Mouse (Mus musculus) stomach, embryonic 15.5 days (tissue): Measurements from ENCODE around the gene Ndufs2. TPM values are rescaled to one million over a fixed set of nuclear protein-coding genes. Genes with fewer than 3 reads are reported as not detected.

Experiments
- ATAC-seq: fragments of 200-750 bp; cut with Nextera tagmentation; 2 replicates; pipeline ENCODE4 v1.8.0; 2017; ENCODE audit warnings: low read depth, moderate number of reproducible peaks, moderate TSS enrichment; ENCODE audit not compliant: insufficient read depth, low FRiP score
- H3K27ac ChIP-seq: fragments of 300-500 bp; sonication (generic); 2 replicates; pipeline ENCODE4 v1.5.1; 2015; ENCODE audit warnings: mild to moderate bottlenecking, inconsistent platforms
- H3K27me3 ChIP-seq: fragments of 300-500 bp; sonication (generic); replicated peaks from 2 replicates; pipeline ENCODE4 v1.6.1; 2015; ENCODE audit warnings: inconsistent platforms
- H3K36me3 ChIP-seq: fragments of 300-500 bp; sonication (generic); 2 replicates; pipeline ENCODE4 v1.6.1; 2015; ENCODE audit warnings: inconsistent platforms
- H3K4me1 ChIP-seq: fragments of 300-500 bp; sonication (generic); 2 replicates; pipeline ENCODE4 v1.6.1; 2015; ENCODE audit warnings: inconsistent platforms
- H3K4me2 ChIP-seq: fragments of 300-500 bp; sonication (generic); 2 replicates; pipeline ENCODE4 v1.6.1; 2015; ENCODE audit warnings: mild to moderate bottlenecking, inconsistent platforms
- H3K4me3 ChIP-seq: fragments of 300-500 bp; sonication (generic); replicated peaks from 2 replicates; pipeline ENCODE4 v1.5.1; 2015; ENCODE audit warnings: inconsistent platforms
- H3K9ac ChIP-seq: fragments of 300-500 bp; sonication (generic); 2 replicates; pipeline ENCODE4 v1.6.1; 2015; ENCODE audit warnings: inconsistent platforms
- H3K9me3 ChIP-seq: fragments of 300-500 bp; sonication (generic); 2 replicates; pipeline ENCODE4 v1.6.1; 2016; ENCODE audit warnings: inconsistent platforms
- WGBS: fragments of 180-500 bp; shearing (Covaris S2); methylation state at CpG from one replicate; pipeline ENCODE4 v1.1.7; 2015; 5-methylcytosine and 5-hydroxymethylcytosine counted together
- polyA plus RNA-seq: library from polyadenylated mRNA; unstranded; fragments of >200 nt; fragmentation: Nextera tagmentation; extraction: Ambion mirVana; gene quantifications from 2 replicates; pipeline ENCODE4 v1.2.1, GENCODE M21; 2015

Ndufs2 gene
- polyA plus RNA-seq, 1 experiment from 2014 or later = 238 TPM

DNA sequence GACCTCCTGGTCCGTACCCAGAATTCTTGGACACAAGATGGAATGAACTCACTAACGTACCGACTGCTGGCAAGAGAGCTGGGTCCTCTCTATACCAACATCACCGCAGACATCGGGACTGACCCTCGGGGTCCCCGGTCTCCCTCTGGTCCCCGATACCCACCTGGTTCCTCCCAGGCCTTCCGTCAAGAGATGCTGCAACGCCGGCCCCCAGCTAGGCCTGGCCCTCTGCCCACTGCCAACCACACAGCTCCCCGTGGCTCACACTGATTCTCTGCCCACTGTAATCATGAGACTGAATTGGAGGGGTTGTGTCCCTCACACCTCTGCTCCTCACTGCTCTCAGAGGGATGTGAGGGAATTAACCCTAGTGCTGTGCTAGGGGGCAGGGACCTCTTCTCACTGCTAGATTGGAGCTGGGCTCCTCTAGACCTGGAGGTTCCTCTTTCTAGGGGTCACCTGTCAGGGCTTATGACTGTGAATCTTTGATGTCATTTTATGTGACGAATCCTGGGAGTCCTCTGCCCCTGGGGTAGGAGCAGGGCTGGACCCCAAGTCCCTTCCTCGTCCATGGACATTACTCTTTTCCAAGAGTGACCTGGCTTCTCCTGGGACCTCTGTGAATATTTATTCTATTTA, 25.0 kb upstream of the Ndufs2 start:
- Histone ChIP-seq H3K4me1 (peaks cover 21% of the 10 kb centered on the region), H3K27me3 (no peaks in the 10 kb centered on the region), H3K9ac (no peak overlapping the region), H3K36me3 (peaks cover 55% of the 10 kb centered on the region), H3K9me3 (no peaks in the 10 kb centered on the region), H3K27ac (no peak overlapping the region), H3K4me2 (no peak overlapping the region), H3K4me3 (no peak overlapping the region)
- no peak for ATAC-seq
- WGBS = 88% methylated on average over 14 of the region's 14 CpGs

GRCm38 (mm10) chr1:171275144-171275734, 24.1 kb upstream of the Ndufs2 start:
- no peak overlapping the region for H3K27ac ChIP-seq
- no peak overlapping the region for H3K4me3 ChIP-seq
- WGBS = 83% methylated on average over 11 of the region's 11 CpGs
- no peak overlapping the region for H3K4me2 ChIP-seq
- peaks cover 22% of the 10 kb centered on the region for H3K4me1 ChIP-seq
- no peaks in the 10 kb centered on the region for H3K27me3 ChIP-seq
- H3K9ac ChIP-seq = no peak overlapping the region
- H3K9me3 ChIP-seq = no peaks in the 10 kb centered on the region
- H3K36me3 ChIP-seq = peaks cover 55% of the 10 kb centered on the region
- no peak for ATAC-seq

DNA sequence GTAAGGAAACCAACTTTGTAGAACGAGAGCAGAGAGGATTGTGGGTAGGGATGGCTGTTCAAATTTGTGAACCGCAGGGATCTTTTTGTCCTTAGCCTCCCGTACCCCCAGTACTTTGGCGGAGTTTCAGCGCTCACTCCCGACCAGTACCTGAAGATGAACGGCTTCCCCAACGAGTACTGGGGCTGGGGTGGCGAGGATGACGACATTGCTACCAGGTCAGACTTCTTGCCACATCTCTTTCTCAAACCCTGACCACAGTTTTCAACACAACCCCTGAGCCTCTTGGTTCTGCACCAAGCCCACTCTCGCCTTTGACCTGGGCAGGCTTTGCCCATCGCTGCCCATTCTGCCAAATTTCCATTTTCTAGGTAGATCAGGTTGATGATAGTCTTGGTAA, 23.0 kb upstream of the Ndufs2 start:
- no peak for ATAC-seq
- no peak overlapping the region for H3K4me2 ChIP-seq
- peaks cover 12% of the 10 kb centered on the region; the same call in 1 of the 2 replicates for H3K4me1 ChIP-seq
- no peaks in the 10 kb centered on the region for H3K9me3 ChIP-seq
- 87% methylated on average over 12 of the region's 12 CpGs for WGBS
- peaks cover 55% of the 10 kb centered on the region for H3K36me3 ChIP-seq
- no peaks in the 10 kb centered on the region for H3K27me3 ChIP-seq
- no peak overlapping the region for H3K9ac ChIP-seq
- no peak overlapping the region for H3K4me3 ChIP-seq
- H3K27ac ChIP-seq = no peak overlapping the region

DNA sequence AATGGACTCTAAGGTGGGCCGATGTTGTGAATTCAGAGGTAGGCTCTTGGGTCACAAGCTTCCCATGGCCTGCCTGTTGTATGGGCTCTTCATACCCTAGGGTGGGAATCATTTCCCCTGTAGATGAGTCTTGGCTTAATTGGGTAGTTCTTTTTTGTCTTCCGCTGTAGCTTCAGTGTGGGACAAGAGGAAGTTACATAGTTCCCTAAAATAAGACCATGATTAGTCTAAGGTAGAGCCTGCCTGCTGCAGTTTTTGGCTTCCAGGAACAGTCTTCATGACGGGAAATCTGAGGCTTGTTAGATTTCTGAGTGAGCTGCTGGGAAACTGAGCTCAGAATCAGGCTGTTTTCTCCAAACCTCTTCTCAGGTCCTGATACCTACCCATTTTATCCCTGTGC, 20.9 kb upstream of the Ndufs2 start:
- no peak overlapping the region for H3K9ac ChIP-seq
- H3K4me1 ChIP-seq = peaks cover 12% of the 10 kb centered on the region; the same call in 1 of the 2 replicates
- H3K36me3 ChIP-seq = peaks cover 45% of the 10 kb centered on the region
- ATAC-seq = no peak
- H3K4me3 ChIP-seq = no peak overlapping the region
- 84% methylated on average over 3 of the region's 3 CpGs for WGBS
- peak overlapping the region; percentile 90; the same call in 1 of the 2 replicates for H3K4me2 ChIP-seq
- H3K27me3 ChIP-seq = no peaks in the 10 kb centered on the region
- H3K9me3 ChIP-seq = no peaks in the 10 kb centered on the region
- H3K27ac ChIP-seq = no peak overlapping the region

DNA sequence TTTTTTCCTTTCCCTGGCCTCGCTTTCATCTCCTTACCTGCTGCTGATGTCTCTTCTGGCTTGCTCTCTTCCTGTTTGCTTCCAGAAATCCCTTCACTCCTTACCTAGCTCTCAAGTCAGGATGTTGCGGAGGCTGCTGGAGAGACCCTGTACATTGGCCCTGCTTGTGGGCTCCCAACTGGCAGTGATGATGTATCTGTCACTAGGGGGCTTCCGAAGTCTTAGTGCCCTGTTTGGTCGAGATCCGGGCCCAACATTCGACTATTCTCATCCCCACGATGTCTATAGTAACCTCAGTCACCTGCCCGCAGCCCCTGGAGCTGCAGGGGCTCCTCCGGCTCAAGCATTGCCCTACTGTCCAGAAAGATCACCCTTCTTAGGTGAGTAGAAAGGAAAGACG, 20.4 kb upstream of the Ndufs2 start:
- no peak for ATAC-seq
- H3K9ac ChIP-seq = no peak overlapping the region
- H3K9me3 ChIP-seq = no peaks in the 10 kb centered on the region
- no peaks in the 10 kb centered on the region for H3K27me3 ChIP-seq
- H3K27ac ChIP-seq = no peak overlapping the region
- whole genome bisulfite sequencing = 59% methylated on average over 10 of the region's 10 CpGs
- H3K4me3 ChIP-seq = peak overlapping the region; percentile 71; the same call in 1 of the 2 replicates
- H3K4me2 ChIP-seq = peak overlapping the region; percentile 90; the same call in 1 of the 2 replicates
- H3K4me1 ChIP-seq = peaks cover 12% of the 10 kb centered on the region; the same call in 1 of the 2 replicates
- peaks cover 40% of the 10 kb centered on the region for H3K36me3 ChIP-seq

DNA sequence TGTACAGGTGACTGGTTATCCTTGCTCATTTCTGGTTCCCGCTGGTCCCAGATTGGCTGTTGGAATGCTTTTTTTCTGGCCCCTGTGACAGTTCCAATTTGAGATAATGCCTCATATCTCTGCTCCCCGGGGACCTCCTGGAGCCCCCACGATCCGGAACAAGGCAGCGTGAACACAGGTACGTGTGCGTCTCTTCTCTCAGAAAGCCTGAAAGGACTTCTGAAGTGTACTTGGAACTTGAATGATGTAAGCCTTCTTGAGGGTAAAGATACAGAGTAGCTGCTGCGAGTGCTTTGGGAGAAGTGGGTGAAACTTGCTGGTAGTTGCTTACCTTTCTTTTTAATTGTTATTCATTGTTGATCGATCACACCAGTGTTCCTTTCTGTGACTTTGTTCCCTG, 20.0 kb upstream of the Ndufs2 start:
- H3K4me2 ChIP-seq = peak overlapping the region; percentile 90
- H3K9me3 ChIP-seq = no peaks in the 10 kb centered on the region
- H3K36me3 ChIP-seq = peaks cover 36% of the 10 kb centered on the region
- H3K27me3 ChIP-seq = no peaks in the 10 kb centered on the region
- ATAC-seq = no peak
- H3K4me1 ChIP-seq = peaks cover 12% of the 10 kb centered on the region; the same call in 1 of the 2 replicates
- H3K27ac ChIP-seq = peak overlapping the region; percentile 75; the same call in 1 of the 2 replicates
- 30% methylated on average over 9 of the region's 9 CpGs for WGBS
- peak overlapping the region; percentile 71 for H3K4me3 ChIP-seq
- H3K9ac ChIP-seq = peak overlapping the region; percentile 62; the same call in 1 of the 2 replicates

DNA sequence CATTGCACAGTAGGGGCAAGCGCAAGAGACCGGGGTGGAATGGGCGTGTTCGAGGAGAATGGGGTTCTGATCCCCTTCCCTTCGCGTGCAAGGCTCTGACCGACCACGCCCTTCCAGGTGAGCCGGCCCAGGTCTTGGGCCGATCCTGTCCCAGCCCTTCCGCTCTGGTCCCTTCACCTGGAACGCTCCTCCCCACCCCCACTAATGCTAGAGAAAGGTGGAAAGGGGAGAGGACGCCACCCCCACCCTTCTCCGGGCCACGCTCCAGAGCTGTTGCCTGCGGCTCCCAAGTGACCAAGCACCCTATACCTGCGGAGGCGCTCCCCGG, 19.3 kb upstream of the Ndufs2 start:
- H3K4me2 ChIP-seq = peak overlapping the region; percentile 90
- 0% methylated on average over 19 of the region's 19 CpGs for WGBS
- peak; percentile 89 for ATAC-seq
- H3K27me3 ChIP-seq = no peaks in the 10 kb centered on the region
- peak overlapping the region; percentile 71 for H3K4me3 ChIP-seq
- H3K9me3 ChIP-seq = no peaks in the 10 kb centered on the region
- peak overlapping the region; percentile 75 for H3K27ac ChIP-seq
- peaks cover 31% of the 10 kb centered on the region for H3K36me3 ChIP-seq
- H3K4me1 ChIP-seq = peaks cover 12% of the 10 kb centered on the region; the same call in 1 of the 2 replicates
- peak overlapping the region; percentile 62 for H3K9ac ChIP-seq

- H3K4me2 ChIP-seq = peak within 1 kb of the TSS; percentile 90
- peak within 1 kb of the TSS; percentile 71 for H3K4me3 ChIP-seq
- H3K9ac ChIP-seq = peak within 1 kb of the TSS; percentile 62
- peak; percentile 94 for ATAC-seq
- WGBS = 3% methylated on average over 36 of the region's 36 CpGs
- H3K4me1 ChIP-seq = peaks cover 12% of the 10 kb centered on the region; the same call in 1 of the 2 replicates
- no peaks in the 10 kb centered on the region for H3K9me3 ChIP-seq
- H3K36me3 ChIP-seq = peaks cover 25% of the 10 kb centered on the region
- peak within 1 kb of the TSS; percentile 75 for H3K27ac ChIP-seq
- H3K27me3 ChIP-seq = no peaks in the 10 kb centered on the region
Observed at GRCm38 (mm10) chr1:171269848-171270572, 18.8 kb upstream of the Ndufs2 start, which contains the start of gene B4galt3. TSS of gene B4galt3 (plus strand) at chr1:171270328.

DNA sequence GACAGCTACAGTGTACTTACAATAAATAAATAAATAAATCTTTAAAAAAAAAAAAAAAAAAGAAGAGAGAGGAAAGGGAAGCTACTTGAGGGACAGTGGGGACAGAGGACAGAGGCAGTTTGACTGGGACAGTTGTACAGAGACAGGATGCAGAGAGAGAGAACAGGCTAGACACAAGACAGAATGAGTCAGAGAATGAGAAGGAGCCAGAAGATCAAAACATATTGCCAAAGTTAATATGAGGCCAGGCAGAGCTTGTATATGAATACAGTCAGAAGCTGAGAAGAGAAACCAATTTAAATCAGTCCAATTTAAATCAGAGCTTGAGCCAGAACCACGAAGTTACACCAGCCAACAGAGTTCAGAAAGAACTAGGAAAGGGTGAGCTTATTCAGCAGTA, 17.2 kb upstream of the Ndufs2 start:
- Histone ChIP-seq H3K4me1 (peaks cover 12% of the 10 kb centered on the region; the same call in 1 of the 2 replicates), H3K27ac (no peak overlapping the region), H3K9ac (no peak overlapping the region), H3K4me2 (no peak overlapping the region), H3K36me3 (peaks cover 10% of the 10 kb centered on the region), H3K9me3 (no peaks in the 10 kb centered on the region), H3K4me3 (no peak overlapping the region), H3K27me3 (no peaks in the 10 kb centered on the region)
- no peak for ATAC-seq
- WGBS = 57% methylated on average over 1 of the region's 1 CpGs

DNA sequence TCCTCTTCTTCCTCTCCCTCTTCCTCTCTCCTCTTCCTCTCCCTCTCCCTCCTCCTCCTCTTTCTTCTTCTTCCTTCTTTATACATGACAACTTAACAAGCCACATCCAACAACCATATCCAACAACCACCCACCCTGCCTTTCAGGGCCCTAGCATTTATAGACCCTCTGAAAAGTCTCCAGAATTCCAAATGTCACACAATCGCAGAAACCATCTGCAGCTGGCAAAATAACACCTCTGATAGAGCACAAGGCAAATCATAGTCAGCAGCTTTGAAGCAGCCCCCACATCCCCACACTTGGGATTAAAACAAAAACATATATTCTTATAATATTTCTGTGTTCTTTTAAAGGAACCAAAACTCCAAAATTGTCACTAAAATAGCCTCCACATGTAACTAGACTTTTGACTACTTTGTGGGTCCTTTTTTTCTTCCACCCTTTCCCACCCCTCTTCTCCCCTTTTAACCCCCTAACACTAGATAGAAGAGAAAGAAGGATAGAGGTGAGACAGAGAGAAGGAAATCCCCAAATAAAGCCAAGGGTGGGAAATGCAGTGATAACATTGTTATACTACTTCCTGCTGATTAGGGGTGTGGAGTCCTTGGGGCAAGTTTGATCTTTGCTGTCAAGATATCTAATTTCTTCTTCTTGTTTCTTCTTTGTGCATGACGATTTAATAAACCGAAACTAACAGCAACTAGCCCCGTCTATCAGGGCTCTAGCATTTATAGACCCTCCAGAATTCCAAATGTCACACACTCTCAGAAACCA, 15.0 kb upstream of the Ndufs2 start:
- no peaks in the 10 kb centered on the region for H3K27me3 ChIP-seq
- peaks cover 7% of the 10 kb centered on the region for H3K4me1 ChIP-seq
- 53% methylated on average over 4 of the region's 4 CpGs for WGBS
- H3K9ac ChIP-seq = no peak overlapping the region
- no peak overlapping the region for H3K27ac ChIP-seq
- H3K36me3 ChIP-seq = no peaks in the 10 kb centered on the region
- ATAC-seq = no peak
- no peak overlapping the region for H3K4me3 ChIP-seq
- no peak overlapping the region for H3K4me2 ChIP-seq
- no peaks in the 10 kb centered on the region for H3K9me3 ChIP-seq

DNA sequence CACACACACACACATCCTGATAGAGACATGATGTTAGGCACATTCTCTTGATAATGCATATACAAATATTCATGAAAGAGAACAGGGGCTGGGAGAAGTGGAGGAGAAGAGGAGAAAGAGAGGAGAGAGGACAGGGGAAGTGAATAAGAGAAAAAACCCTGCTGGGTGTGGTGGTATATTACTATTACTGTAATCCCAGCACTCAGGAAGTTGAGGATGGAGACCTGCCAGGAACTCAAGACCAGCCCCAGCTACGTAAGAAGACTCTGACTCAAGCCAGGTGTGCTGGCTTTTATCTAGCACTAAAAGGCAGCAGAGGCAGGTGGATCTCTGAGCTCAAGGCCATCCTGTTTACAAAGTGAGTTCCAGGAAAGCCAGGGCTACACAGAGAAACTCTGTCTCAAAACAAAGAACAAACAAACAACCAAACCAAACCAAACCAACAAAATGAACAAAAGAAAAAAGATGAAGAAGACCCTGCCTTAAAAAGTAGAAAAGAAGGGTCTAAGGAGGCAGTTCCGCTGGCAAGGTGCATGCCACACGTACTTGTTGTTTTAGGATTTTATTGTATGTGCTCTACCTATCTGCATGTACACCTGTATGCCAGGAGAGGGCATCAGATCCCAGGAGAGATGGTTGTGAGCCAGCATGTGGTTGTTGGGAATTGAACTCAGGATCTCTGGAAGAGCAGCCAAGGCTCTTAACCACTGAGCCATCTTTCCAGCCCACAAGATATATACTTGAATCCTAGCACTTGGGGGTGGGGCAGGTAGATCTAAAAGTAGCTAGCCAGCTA, 12.7 kb upstream of the Ndufs2 start:
- no peak for ATAC-seq
- peak overlapping the region; percentile 93 for H3K27ac ChIP-seq
- no peaks in the 10 kb centered on the region for H3K27me3 ChIP-seq
- WGBS = 66% methylated on average over 3 of the region's 3 CpGs
- no peaks in the 10 kb centered on the region for H3K9me3 ChIP-seq
- H3K4me3 ChIP-seq = no peak overlapping the region
- peak overlapping the region; percentile 46; the same call in 1 of the 2 replicates for H3K4me2 ChIP-seq
- peaks cover 10% of the 10 kb centered on the region; the same call in 1 of the 2 replicates for H3K4me1 ChIP-seq
- H3K36me3 ChIP-seq = no peaks in the 10 kb centered on the region
- H3K9ac ChIP-seq = no peak overlapping the region
